Mouse (Mus musculus) liver, embryonic 14.5 days (tissue): ENCODE data around the gene Tuba4a. TPM values are rescaled to one million over a fixed set of nuclear protein-coding genes. Genes with fewer than 3 reads are reported as not detected.

ENCODE experiments used
- ATAC-seq: fragments of 200-750 bp; cut with Nextera tagmentation; 2 replicates; pipeline ENCODE4 v1.8.0; 2017; ENCODE audit warnings: moderate number of reproducible peaks, mild to moderate bottlenecking, moderate library complexity; ENCODE audit not compliant: insufficient read depth
- DNase-seq, 3 experiments: peaks; one replicate each; pipeline ENCODE4 v3.0.0-alpha.2; 2012 to 2013; ENCODE audit warnings: low read depth in 3 of 3, low spot score in 3 of 3
- H3K27ac ChIP-seq: fragments of 300-500 bp; sonication (generic); 2 replicates; pipeline ENCODE4 v1.5.1; 2014; ENCODE audit warnings: moderate library complexity, mild to moderate bottlenecking, control low read depth, inconsistent platforms
- H3K27me3 ChIP-seq: fragments of 300-500 bp; sonication (generic); 2 replicates; pipeline ENCODE4 v1.6.1; 2014; ENCODE audit warnings: mild to moderate bottlenecking, low read length, moderate library complexity; ENCODE audit not compliant: control insufficient read depth, insufficient read depth
- H3K36me3 ChIP-seq: fragments of 300-500 bp; sonication (generic); replicated peaks from 2 replicates; pipeline ENCODE4 v1.6.1; 2014; ENCODE audit warnings: low read depth; ENCODE audit not compliant: control insufficient read depth, insufficient read depth
- H3K4me1 ChIP-seq, 2 experiments: fragments of 200-500 bp in 1 of 2; fragments of 300-500 bp in 1 of 2; sonication (generic) in 1 of 2; replicated peaks; 2 replicates each; pipeline ENCODE4 v1.6.1; 2012 to 2014; ENCODE audit warnings: antibody characterized with exemption in 1 of 2, inconsistent platforms in 1 of 2, low read length in 1 of 2; ENCODE audit not compliant: control insufficient read depth in 2 of 2, insufficient read depth in 2 of 2
- H3K4me2 ChIP-seq: fragments of 300-500 bp; sonication (generic); 2 replicates; pipeline ENCODE4 v1.6.1; 2014; ENCODE audit warnings: low read depth, mild to moderate bottlenecking, control low read depth, moderate library complexity
- H3K4me3 ChIP-seq, 2 experiments: fragments of 200-500 bp in 1 of 2; fragments of 300-500 bp in 1 of 2; sonication (generic) in 1 of 2; 2 replicates each; pipeline ENCODE4 v1.5.1; 2012 to 2014; ENCODE audit warnings: low read depth in 2 of 2, low read length in 2 of 2, mild to moderate bottlenecking in 2 of 2, control low read depth in 1 of 2, inconsistent platforms in 1 of 2, moderate library complexity in 1 of 2; ENCODE audit not compliant: insufficient read depth in 1 of 2
- H3K9ac ChIP-seq: fragments of 300-500 bp; sonication (generic); replicated peaks from 2 replicates; pipeline ENCODE4 v1.6.1; 2014; ENCODE audit warnings: mild to moderate bottlenecking, control low read depth, moderate library complexity
- H3K9me3 ChIP-seq: fragments of 300-500 bp; sonication (generic); 2 replicates; pipeline ENCODE4 v1.6.1; 2016; ENCODE audit warnings: low read length, mixed read lengths; ENCODE audit not compliant: control insufficient read depth
- CTCF ChIP-seq: IDR thresholded peaks from 2 replicates; pipeline ENCODE4 v1.5.1; 2016; ENCODE audit warnings: antibody characterized with exemption, low read depth, control low read depth
- EP300 ChIP-seq: IDR thresholded peaks from 2 replicates; pipeline ENCODE4 v1.6.1; 2016; ENCODE audit warnings: antibody characterized with exemption, low read depth
- WGBS: fragments of 180-500 bp; shearing (Covaris S2); extraction: QIAGEN DNeasy Blood & Tissue Kit; methylation state at CpG from one replicate; pipeline ENCODE4 v1.1.7; 2014; ENCODE audit not compliant: insufficient replicate concordance; 5-methylcytosine and 5-hydroxymethylcytosine counted together
- polyA plus RNA-seq, 2 experiments: library from polyadenylated mRNA; depleted of rRNA in 1 of 2; stranded (reverse) in 1 of 2; unstranded in 1 of 2; fragments of >200 nt; fragmentation: Nextera tagmentation in 1 of 2; extraction: Ambion mirVana in 1 of 2; gene quantifications; 2 replicates each; pipeline versions ENCODE4 v1.2.1 to v1.2.3; 2012 to 2014

The Tuba4a gene
- polyA plus RNA-seq, 2 experiments: 168 to 346 TPM

- no peak overlapping the region for H3K4me2 ChIP-seq
- H3K4me1 ChIP-seq: 0 out of 4 replicates have a peak, but pooled peaks cover 0 to 3% of the 10 kb centered on the region in 2 experiments
- H3K9me3 ChIP-seq: no peaks in the 10 kb centered on the region
- WGBS: 31% methylated on average over 4 of the region's 4 CpGs
- peak; percentile 63 for ATAC-seq
- H3K9ac ChIP-seq: no peak overlapping the region
- DNase-seq: peak; percentile 43 to 53 (median 44)
- no peak overlapping the region for H3K4me3 ChIP-seq
- no peak for TF ChIP-seq CTCF
- TF ChIP-seq EP300: no peak
- H3K36me3 ChIP-seq: no peaks in the 10 kb centered on the region; the same call in 1 of the 2 replicates
- no peaks in the 10 kb centered on the region for H3K27me3 ChIP-seq
- no peak overlapping the region for H3K27ac ChIP-seq
Measured at GRCm38 (mm10) chr1:75244836-75245235, 25.2 kb upstream of the Tuba4a start.

GRCm38 (mm10) chr1:75244175-75244826 lies 24.6 kb upstream of the Tuba4a start:
- H3K9ac ChIP-seq: no peak overlapping the region
- no peaks in the 10 kb centered on the region for H3K9me3 ChIP-seq
- peak; percentile 13; the same call in 1 of the 2 replicates for ATAC-seq
- no peak overlapping the region for H3K27ac ChIP-seq
- DNase-seq: no peak
- TF ChIP-seq CTCF (no peak), EP300 (no peak)
- 0 out of 4 replicates have a peak, but pooled peaks cover 0 to 3% of the 10 kb centered on the region in 2 experiments for H3K4me1 ChIP-seq
- H3K36me3 ChIP-seq: no peaks in the 10 kb centered on the region; the same call in 1 of the 2 replicates
- WGBS: 81% methylated on average over 12 of the region's 12 CpGs
- no peak overlapping the region for H3K4me3 ChIP-seq
- H3K4me2 ChIP-seq: no peak overlapping the region
- H3K27me3 ChIP-seq: no peaks in the 10 kb centered on the region

GRCm38 (mm10) chr1:75243411-75243810 lies 23.7 kb upstream of the Tuba4a start:
- no peaks in the 10 kb centered on the region; the same call in 1 of the 2 replicates for H3K36me3 ChIP-seq
- H3K27me3 ChIP-seq: no peaks in the 10 kb centered on the region
- no peak for ATAC-seq
- no peak overlapping the region for H3K4me2 ChIP-seq
- H3K27ac ChIP-seq: no peak overlapping the region
- 81% methylated on average over 14 of the region's 14 CpGs for WGBS
- H3K4me1 ChIP-seq: peaks cover 0 to 2% of the 10 kb centered on the region in 2 experiments; a peak in 2 of 4 replicates
- H3K9ac ChIP-seq: no peak overlapping the region
- no peak overlapping the region for H3K4me3 ChIP-seq
- H3K9me3 ChIP-seq: no peaks in the 10 kb centered on the region
- no peak for TF ChIP-seq CTCF
- no peak for TF ChIP-seq EP300
- DNase-seq: no peak

- H3K9me3 ChIP-seq: no peaks in the 10 kb centered on the region
- H3K9ac ChIP-seq: no peak overlapping the region
- no peak overlapping the region for H3K4me3 ChIP-seq
- H3K36me3 ChIP-seq: no peaks in the 10 kb centered on the region; the same call in 1 of the 2 replicates
- ATAC-seq: no peak
- no peak overlapping the region for H3K27ac ChIP-seq
- peaks cover 15 to 31% of the 10 kb centered on the region in 2 experiments for H3K4me1 ChIP-seq
- no peaks in the 10 kb centered on the region for H3K27me3 ChIP-seq
- DNase-seq: no peak
- no peak overlapping the region for H3K4me2 ChIP-seq
- TF ChIP-seq EP300 (no peak), CTCF (no peak)
- WGBS: 83% methylated on average over 10 of the region's 10 CpGs
Measured at GRCm38 (mm10) chr1:75239591-75239990, 19.9 kb upstream of the Tuba4a start.
